Mouse (Mus musculus) stomach, postnatal 0 days (tissue): Measurements from ENCODE around the gene Trpm4. TPM values are rescaled to one million over a fixed set of nuclear protein-coding genes. Genes with fewer than 3 reads are reported as not detected.
A peak's percentile ranks its signal among the peaks of the same experiment; 100 is the strongest.
"Not testable (repeated sequence)": the region's sequence is repeated elsewhere in the genome, so short reads cannot be mapped to it uniquely, and the experiment has no call there.

Source experiments
- ATAC-seq: fragments of 200-750 bp; cut with Nextera tagmentation; 2 replicates; pipeline ENCODE4 v1.8.0; 2017; ENCODE audit not compliant: low FRiP score, low TSS enrichment
- DNase-seq: peaks from one replicate; pipeline ENCODE4 v3.0.0-alpha.2; 2016; ENCODE audit warnings: low spot score
- H3K27ac ChIP-seq: fragments of 300-500 bp; sonication (generic); replicated peaks from 2 replicates; pipeline ENCODE4 v1.5.1; 2014; ENCODE audit warnings: mild to moderate bottlenecking, control low read depth
- H3K27me3 ChIP-seq: fragments of 300-500 bp; sonication (generic); 2 replicates; pipeline ENCODE4 v1.6.1; 2014; ENCODE audit warnings: low read length; ENCODE audit not compliant: control insufficient read depth, insufficient read depth
- H3K36me3 ChIP-seq: fragments of 300-500 bp; sonication (generic); 2 replicates; pipeline ENCODE4 v1.6.1; 2014; ENCODE audit warnings: low read length, mixed read lengths; ENCODE audit not compliant: control insufficient read depth, insufficient read depth
- H3K4me1 ChIP-seq: fragments of 300-500 bp; sonication (generic); replicated peaks from 2 replicates; pipeline ENCODE4 v1.6.1; 2014; ENCODE audit warnings: antibody characterized with exemption; ENCODE audit not compliant: control insufficient read depth, insufficient read depth
- H3K4me2 ChIP-seq: fragments of 300-500 bp; sonication (generic); replicated peaks from 2 replicates; pipeline ENCODE4 v1.6.1; 2014; ENCODE audit warnings: low read depth, mild to moderate bottlenecking, control low read depth, moderate library complexity
- H3K4me3 ChIP-seq: fragments of 300-500 bp; sonication (generic); 2 replicates; pipeline ENCODE4 v1.5.1; 2014; ENCODE audit warnings: low read depth, low read length, control low read depth
- H3K9ac ChIP-seq: fragments of 300-500 bp; sonication (generic); 2 replicates; pipeline ENCODE4 v1.6.1; 2014; ENCODE audit warnings: mild to moderate bottlenecking, low read length, control low read depth, mixed read lengths
- H3K9me3 ChIP-seq: fragments of 300-500 bp; sonication (generic); 2 replicates; pipeline ENCODE4 v1.6.1; 2016; ENCODE audit warnings: low read length; ENCODE audit not compliant: control insufficient read depth
- CTCF ChIP-seq: IDR thresholded peaks from 2 replicates; pipeline ENCODE4 v1.5.1; 2016; ENCODE audit warnings: antibody characterized with exemption, low read depth, mild to moderate bottlenecking, moderate library complexity
- EP300 ChIP-seq: optimal IDR thresholded peaks from 2 replicates; pipeline ENCODE3; 2016; ENCODE audit warnings: antibody characterized with exemption
- WGBS: fragments of 180-500 bp; shearing (Covaris S2); extraction: QIAGEN DNeasy Blood & Tissue Kit; methylation state at CpG from one replicate; pipeline ENCODE4 v1.1.7; 2014; 5-methylcytosine and 5-hydroxymethylcytosine counted together
- polyA plus RNA-seq: library from polyadenylated mRNA; unstranded; fragments of >200 nt; fragmentation: Nextera tagmentation; extraction: Ambion mirVana; gene quantifications from 2 replicates; pipeline ENCODE4 v1.2.1, GENCODE M21; 2015

Gene Trpm4
- polyA plus RNA-seq, 1 experiment from 2014 or later = 23.7 TPM

- H3K9me3 ChIP-seq = no peaks in the 10 kb centered on the region
- 4% methylated on average over 33 of the region's 35 CpGs for WGBS
- H3K27ac ChIP-seq = peak overlapping the region; percentile 24
- H3K27me3 ChIP-seq = no peaks in the 10 kb centered on the region
- no peaks in the 10 kb centered on the region for H3K36me3 ChIP-seq
- peak overlapping the region; percentile 66 for H3K9ac ChIP-seq
- peaks cover 3% of the 10 kb centered on the region; the same call in 1 of the 2 replicates for H3K4me1 ChIP-seq
- peak; percentile 61 for DNase-seq
- H3K4me3 ChIP-seq = peak overlapping the region; percentile 56
- TF ChIP-seq EP300 (no peak), CTCF (peak; percentile 14; the same call in 1 of the 2 replicates)
- no peak for ATAC-seq
- peak overlapping the region; percentile 99 for H3K4me2 ChIP-seq
These were observed 32.4 kb upstream of the Trpm4 start for GRCm38 (mm10) chr7:45365742-45366651.

DNA sequence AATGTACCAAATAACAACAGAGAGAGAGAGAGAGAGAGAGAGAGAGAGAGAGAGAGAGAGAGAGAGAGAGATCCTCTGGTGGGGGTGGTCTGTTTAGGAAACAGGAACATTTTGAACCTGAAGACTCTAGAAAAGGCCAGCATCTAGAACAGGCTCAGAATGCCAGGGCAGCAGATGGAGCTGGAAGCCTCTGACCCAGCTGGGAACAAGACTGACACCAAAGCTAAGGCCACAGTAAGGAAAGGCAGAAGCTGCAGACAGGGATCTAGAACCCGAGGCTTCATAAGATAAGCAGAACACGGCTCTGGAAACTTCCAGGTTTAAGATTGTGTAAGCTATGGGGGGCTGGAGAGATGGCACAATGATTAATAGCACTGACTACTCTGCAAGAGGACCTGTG is 30.4 kb upstream of the Trpm4 start:
- TF ChIP-seq EP300 (no peak), CTCF (no peak)
- Histone ChIP-seq H3K27me3 (peaks cover 2% of the 10 kb centered on the region; the same call in 1 of the 2 replicates), H3K4me2 (no peak overlapping the region), H3K9ac (no peak overlapping the region), H3K4me1 (peaks cover 3% of the 10 kb centered on the region; the same call in 1 of the 2 replicates), H3K9me3 (no peaks in the 10 kb centered on the region), H3K36me3 (no peaks in the 10 kb centered on the region), H3K4me3 (no peak overlapping the region), H3K27ac (no peak overlapping the region)
- ATAC-seq (no peak), DNase-seq (no peak)
- 82% methylated on average over 2 of the region's 2 CpGs for WGBS

DNA sequence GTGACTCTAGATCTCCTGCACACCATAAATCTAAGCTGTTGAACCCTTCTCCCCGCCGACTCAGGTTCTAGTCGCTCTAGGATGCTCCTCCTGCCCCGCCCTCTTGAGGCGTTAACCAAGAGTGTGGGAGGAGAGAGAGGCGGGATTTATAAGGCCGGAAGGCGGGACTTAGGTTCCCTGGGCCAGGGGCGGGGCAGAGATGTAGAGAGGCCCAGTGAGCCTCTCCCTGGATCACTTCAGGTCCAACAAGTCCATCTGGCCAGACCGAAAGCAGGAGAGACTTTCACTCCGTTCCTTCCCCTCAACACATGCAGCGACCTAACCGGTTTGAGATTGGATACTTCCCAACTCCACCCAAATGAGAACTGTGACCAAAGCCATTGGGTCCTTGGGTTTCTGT is 29.2 kb upstream of the Trpm4 start:
- Histone ChIP-seq H3K27me3 (peaks cover 2% of the 10 kb centered on the region; the same call in 1 of the 2 replicates), H3K4me3 (no peak overlapping the region), H3K4me1 (peaks cover 3% of the 10 kb centered on the region; the same call in 1 of the 2 replicates), H3K4me2 (no peak overlapping the region), H3K27ac (no peak overlapping the region), H3K9me3 (no peaks in the 10 kb centered on the region), H3K36me3 (no peaks in the 10 kb centered on the region), H3K9ac (no peak overlapping the region)
- ATAC-seq = peak; percentile 47; the same call in 1 of the 2 replicates
- 6% methylated on average over 13 of the region's 13 CpGs for WGBS
- peak; percentile 83 for DNase-seq
- TF ChIP-seq EP300 (peak; percentile 90), CTCF (peak; percentile 12; the same call in 1 of the 2 replicates)

DNA sequence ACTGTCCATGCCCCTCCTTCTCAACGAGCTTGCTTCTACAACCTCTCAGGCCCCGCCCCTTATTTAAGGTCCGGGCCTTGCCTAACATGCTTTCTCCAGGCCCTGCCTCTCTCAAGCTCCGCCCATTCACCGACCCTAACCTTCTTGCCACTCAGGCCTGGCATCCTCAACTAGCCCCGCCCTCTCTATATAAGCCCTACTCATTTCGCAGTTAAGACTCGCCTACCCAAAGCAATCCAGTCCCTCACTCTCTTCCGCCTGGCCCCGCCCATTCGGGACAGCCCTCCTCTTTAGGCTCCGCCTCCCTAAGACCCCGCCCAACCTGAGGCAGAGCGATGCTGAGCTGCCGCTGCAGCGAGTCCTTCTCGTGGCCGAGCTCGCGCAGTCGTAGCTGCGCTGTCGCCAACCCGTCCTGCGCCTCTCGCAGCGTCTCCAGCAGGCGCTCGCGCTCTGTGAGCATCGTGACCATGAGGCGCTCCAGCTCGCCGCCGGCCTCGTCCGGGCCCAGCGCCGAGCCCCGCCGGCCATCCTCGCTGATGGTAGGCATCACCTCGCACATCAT is 27.7 kb upstream of the Trpm4 start:
- H3K9me3 ChIP-seq = no peaks in the 10 kb centered on the region
- no peaks in the 10 kb centered on the region for H3K36me3 ChIP-seq
- WGBS = under 1% methylated on average over 43 of the region's 43 CpGs
- H3K27ac ChIP-seq = peak overlapping the region; percentile 40; the same call in 1 of the 2 replicates
- H3K27me3 ChIP-seq = peaks cover 2% of the 10 kb centered on the region; the same call in 1 of the 2 replicates
- DNase-seq = peak; percentile 80
- TF ChIP-seq CTCF (no peak), EP300 (no peak)
- peak overlapping the region; percentile 35; the same call in 1 of the 2 replicates for H3K9ac ChIP-seq
- ATAC-seq = peak; percentile 79
- H3K4me3 ChIP-seq = peak overlapping the region; percentile 38
- peaks cover 3% of the 10 kb centered on the region; the same call in 1 of the 2 replicates for H3K4me1 ChIP-seq
- peak overlapping the region; percentile 60 for H3K4me2 ChIP-seq

DNA sequence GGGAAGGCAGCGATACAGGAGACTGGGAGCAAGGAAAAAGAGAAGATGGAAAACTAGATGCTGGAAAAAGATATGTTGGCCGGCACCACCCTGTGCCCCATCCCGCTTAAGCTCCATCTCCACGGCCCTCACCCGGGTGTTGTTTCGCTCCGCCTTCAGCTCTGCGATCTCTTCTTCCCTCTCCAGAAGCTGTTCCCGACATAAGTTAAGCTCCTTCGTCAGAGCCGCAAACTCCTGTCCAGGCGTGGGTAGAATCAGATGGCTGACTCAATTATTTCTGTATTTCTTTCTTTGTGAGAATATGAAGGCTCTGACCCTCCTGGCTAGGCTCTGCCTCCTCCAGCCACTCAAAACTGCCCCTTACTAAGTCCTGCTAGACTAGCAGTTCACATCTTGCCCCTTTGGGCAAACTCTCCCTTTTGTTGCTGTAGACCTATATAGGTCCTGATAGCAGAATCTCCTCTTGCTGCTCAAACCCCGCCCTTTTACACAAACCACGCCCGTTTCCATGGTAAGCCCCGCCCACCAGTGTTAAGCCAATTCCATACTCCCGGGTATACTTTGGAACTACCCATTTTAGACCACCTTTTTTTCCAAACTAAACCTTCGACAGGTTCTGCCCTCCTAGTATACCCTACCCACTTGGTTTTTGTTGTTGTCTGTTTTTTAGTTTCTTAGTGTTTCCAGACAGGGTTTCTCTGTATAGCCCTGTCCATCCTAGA is 27.0 kb upstream of the Trpm4 start:
- no peak for DNase-seq
- no peak overlapping the region for H3K9ac ChIP-seq
- 50% methylated on average over 18 of the region's 18 CpGs for WGBS
- peak overlapping the region; percentile 38; the same call in 1 of the 2 replicates for H3K4me3 ChIP-seq
- H3K4me1 ChIP-seq = no peaks in the 10 kb centered on the region
- no peak overlapping the region; the same call in 1 of the 2 replicates for H3K4me2 ChIP-seq
- no peak overlapping the region for H3K27ac ChIP-seq
- peaks cover 2% of the 10 kb centered on the region; the same call in 1 of the 2 replicates for H3K27me3 ChIP-seq
- ATAC-seq = 0 out of 2 replicates have a peak, but pooled peaks have one; percentile 0
- TF ChIP-seq CTCF (no peak), EP300 (no peak)
- no peaks in the 10 kb centered on the region for H3K9me3 ChIP-seq
- H3K36me3 ChIP-seq = no peaks in the 10 kb centered on the region

DNA sequence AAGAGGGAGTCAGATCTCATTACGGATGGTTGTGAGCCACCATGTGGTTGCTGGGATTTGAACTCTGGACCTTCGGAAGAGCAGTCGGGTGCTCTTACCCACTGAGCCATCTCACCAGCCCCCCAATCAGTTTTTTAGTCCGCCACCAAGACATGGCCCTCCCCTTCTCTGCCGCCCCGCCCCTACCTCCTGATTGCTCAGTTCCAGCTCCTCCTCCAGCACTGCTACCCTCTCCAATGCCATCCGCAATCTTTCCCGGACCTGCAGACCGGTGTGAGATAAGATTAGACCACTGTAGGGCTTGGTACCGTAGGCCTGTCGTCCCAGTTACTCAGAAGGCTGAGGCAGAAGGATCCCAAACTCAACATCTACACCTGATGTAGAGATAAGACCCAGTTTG is 25.5 kb upstream of the Trpm4 start:
- H3K27ac ChIP-seq, H3K36me3 ChIP-seq, H3K4me2 ChIP-seq, H3K4me1 ChIP-seq, DNase-seq, ATAC-seq, H3K27me3 ChIP-seq, H3K9ac ChIP-seq, H3K4me3 ChIP-seq, H3K9me3 ChIP-seq: not testable (repeated sequence)
- WGBS = 58% methylated on average over 10 of the region's 11 CpGs
